Mouse (Mus musculus): Measurements from ENCODE around the gene Trp63. TPM values are rescaled to one million over a fixed set of nuclear protein-coding genes. Genes with fewer than 3 reads are reported as not detected.

Trp63 gene
- polyA plus RNA-seq, 1 experiment = 0.52 TPM

DNA sequence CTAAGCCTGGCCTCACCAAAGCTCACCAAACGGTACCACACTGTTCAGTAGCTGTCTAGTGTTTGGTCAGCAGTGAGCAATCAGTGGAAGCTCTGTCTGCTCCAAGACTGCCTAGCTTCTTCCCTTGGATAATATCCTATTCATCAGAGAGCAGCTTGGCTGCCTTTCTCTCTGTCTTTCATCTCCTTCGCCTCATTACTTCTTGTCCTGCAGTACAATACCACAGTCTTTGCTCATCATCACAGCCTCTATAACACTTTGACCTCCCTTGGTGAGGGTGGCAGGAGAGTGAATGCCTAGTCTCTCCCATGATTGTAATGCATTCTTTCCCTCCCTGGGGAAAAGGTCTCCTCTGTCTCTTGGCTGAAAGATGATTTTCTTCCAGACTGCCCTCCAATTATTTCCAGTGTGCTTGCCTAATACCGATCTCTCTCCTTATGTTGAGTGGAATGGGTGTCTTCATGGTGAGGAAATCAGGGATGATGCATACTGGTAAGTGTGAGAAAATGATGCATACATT lies 216.9 kb downstream of the Trp63 start:
- no peak overlapping the region for H3K27ac ChIP-seq (ENCODE audit: insufficient read depth, low read depth, low read length)
- H3K27me3 ChIP-seq (replicated peaks; ENCODE audit: control insufficient read depth, insufficient read depth, low read length) = no peaks in the 10 kb centered on the region
- no peaks in the 10 kb centered on the region for H3K36me3 ChIP-seq (ENCODE audit: control insufficient read depth, insufficient read depth, low read length)
- TF ChIP-seq POLR2A (IDR thresholded peaks at IDR 0.05; ENCODE audit: low read depth, low read length) (no peak), CTCF (conservative IDR thresholded peaks at IDR 0.05; ENCODE audit: insufficient read depth, insufficient read length, low read depth, low read length) (no peak)
- WGBS = 84% methylated on average over 3 of the region's 3 CpGs
- H3K4me3 ChIP-seq (ENCODE audit: insufficient read depth, low read depth, low read length) = no peak overlapping the region
- no peaks in the 10 kb centered on the region; the same call in 1 of the 2 replicates for H3K4me1 ChIP-seq (ENCODE audit: control insufficient read depth, insufficient read depth, low read length)
- no peak for DNase-seq

DNA sequence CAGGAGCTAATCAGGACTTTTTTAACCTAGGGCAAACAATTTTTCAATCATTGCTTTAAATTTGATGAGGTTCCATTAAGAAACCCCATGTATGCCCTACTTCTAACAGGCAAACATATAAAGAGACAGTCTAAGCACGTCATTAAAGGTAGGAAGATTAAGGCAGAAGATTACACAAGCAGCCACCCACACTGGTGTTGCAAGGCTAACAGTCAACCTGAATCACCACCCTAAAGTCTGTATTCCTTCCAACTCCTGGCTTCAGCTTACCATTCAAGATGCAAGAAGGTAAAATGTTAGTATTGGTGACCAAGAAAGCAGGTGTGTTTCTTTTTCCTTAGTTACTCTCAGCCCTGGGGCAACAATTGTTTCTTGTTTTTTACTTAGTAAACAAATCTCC lies 228.6 kb downstream of the Trp63 start:
- no peaks in the 10 kb centered on the region for H3K4me1 ChIP-seq (ENCODE audit: control insufficient read depth, insufficient read depth, low read length)
- no peaks in the 10 kb centered on the region for H3K27me3 ChIP-seq (replicated peaks; ENCODE audit: control insufficient read depth, insufficient read depth, low read length)
- H3K4me3 ChIP-seq (ENCODE audit: insufficient read depth, low read depth, low read length) = no peak overlapping the region
- TF ChIP-seq CTCF (conservative IDR thresholded peaks at IDR 0.05; ENCODE audit: insufficient read depth, insufficient read length, low read depth, low read length) = no peak
- no peak for TF ChIP-seq POLR2A (IDR thresholded peaks at IDR 0.05; ENCODE audit: low read depth, low read length)
- no peaks in the 10 kb centered on the region for H3K36me3 ChIP-seq (ENCODE audit: control insufficient read depth, insufficient read depth, low read length)
- 87% methylated on average over 1 of the region's 1 CpGs for WGBS
- no peak for DNase-seq
- H3K27ac ChIP-seq (ENCODE audit: insufficient read depth, low read depth, low read length) = no peak overlapping the region

DNA sequence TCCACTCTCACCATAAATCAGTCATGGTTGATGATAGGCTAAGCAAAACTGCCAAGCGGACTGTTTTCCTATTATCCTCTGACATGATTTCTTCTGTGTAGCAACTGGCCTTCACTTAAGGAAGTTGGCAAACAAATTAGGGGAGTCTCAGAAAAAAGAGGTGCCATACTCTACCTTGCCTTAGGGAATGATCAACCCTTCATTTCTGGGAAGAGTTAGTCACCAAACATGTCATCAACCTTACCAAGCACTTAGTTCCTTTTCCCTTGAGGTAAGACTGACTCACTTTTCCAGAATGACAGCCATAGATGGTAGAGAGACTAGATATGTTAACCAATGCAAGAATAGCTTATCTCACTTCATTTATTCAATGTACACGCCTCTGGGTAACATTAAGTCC lies 250.6 kb downstream of the Trp63 start:
- Histone ChIP-seq H3K36me3 (ENCODE audit: control insufficient read depth, insufficient read depth, low read length) (no peaks in the 10 kb centered on the region), H3K4me3 (ENCODE audit: insufficient read depth, low read depth, low read length) (no peak overlapping the region), H3K27ac (ENCODE audit: insufficient read depth, low read depth, low read length) (no peak overlapping the region), H3K4me1 (ENCODE audit: control insufficient read depth, insufficient read depth, low read length) (no peaks in the 10 kb centered on the region), H3K27me3 (replicated peaks; ENCODE audit: control insufficient read depth, insufficient read depth, low read length) (no peaks in the 10 kb centered on the region)
- no peak for DNase-seq
- no peak for TF ChIP-seq POLR2A (IDR thresholded peaks at IDR 0.05; ENCODE audit: low read depth, low read length)
- no peak for TF ChIP-seq CTCF (conservative IDR thresholded peaks at IDR 0.05; ENCODE audit: insufficient read depth, insufficient read length, low read depth, low read length)
- WGBS = 79% methylated on average over 2 of the region's 2 CpGs
